In genomic region chr5:127616884-127617635, GRCm38 (mm10) we compare ENCODE assay signal across 8 mouse cellular contexts. TPM values are rescaled to one million over a fixed set of nuclear protein-coding genes. Genes with fewer than 3 reads are reported as not detected.
DNase-seq lines count a peak whose midpoint lies in the region; ATAC-seq and TF ChIP-seq lines count a peak whose summit lies in the region.

No protein-coding gene starts in this region.

- WGBS in heart, embryonic 12.5 days = under 1% methylated on average over 75 of the region's 91 CpGs
- WGBS in kidney, postnatal 0 days = under 1% methylated on average over 88 of the region's 91 CpGs
- WGBS in liver, embryonic 11.5 days = under 1% methylated on average over 88 of the region's 91 CpGs
- WGBS in stomach, embryonic 14.5 days = under 1% methylated on average over 57 of the region's 91 CpGs

- peak overlapping the region; percentile 91 for H3K9ac ChIP-seq in heart, embryonic 12.5 days
- peak overlapping the region; percentile 98 for H3K9ac ChIP-seq in kidney, postnatal 0 days (ENCODE audit: low read depth, low read length)
- H3K9ac ChIP-seq in liver, embryonic 11.5 days (ENCODE audit: low read depth, low read length) = peak overlapping the region; percentile 93
- H3K9ac ChIP-seq in stomach, embryonic 14.5 days (replicated peaks; ENCODE audit: low read depth, low read length) = peak overlapping the region; percentile 97

- peak overlapping the region; percentile 85 for H3K27ac ChIP-seq in heart, embryonic 12.5 days (ENCODE audit: poor library complexity, severe bottlenecking)
- H3K27ac ChIP-seq in kidney, postnatal 0 days = peak overlapping the region; percentile 84
- H3K27ac ChIP-seq in liver, embryonic 11.5 days (ENCODE audit: low read depth, low read length) = peak overlapping the region; percentile 66; the same call in 1 of the 2 replicates
- H3K27ac ChIP-seq in stomach, embryonic 14.5 days (ENCODE audit: low read length) = peak overlapping the region; percentile 80

- peak overlapping the region; percentile 93 for H3K4me2 ChIP-seq in heart, embryonic 12.5 days
- H3K4me2 ChIP-seq in kidney, postnatal 0 days (ENCODE audit: low read length) = peak overlapping the region; percentile 93
- H3K4me2 ChIP-seq in liver, embryonic 11.5 days = peak overlapping the region; percentile 97
- H3K4me2 ChIP-seq in stomach, embryonic 14.5 days (replicated peaks; ENCODE audit: low read depth, low read length) = peak overlapping the region; percentile 94

- peaks cover 37% of the 10 kb centered on the region for H3K4me1 ChIP-seq in heart, embryonic 12.5 days (replicated peaks)
- peaks cover 13% of the 10 kb centered on the region for H3K4me1 ChIP-seq in kidney, postnatal 0 days (replicated peaks; ENCODE audit: insufficient read depth, low read length)
- H3K4me1 ChIP-seq in liver, embryonic 11.5 days (replicated peaks; ENCODE audit: control insufficient read depth, insufficient read depth, low read length) = peaks cover 11% of the 10 kb centered on the region
- peaks cover 15% of the 10 kb centered on the region; the same call in 1 of the 2 replicates for H3K4me1 ChIP-seq in stomach, embryonic 14.5 days (ENCODE audit: control insufficient read depth, insufficient read depth, low read length)

- 0 out of 2 replicates have a peak, but pooled peaks cover 2% of the 10 kb centered on the region for H3K36me3 ChIP-seq in heart, embryonic 12.5 days
- no peaks in the 10 kb centered on the region for H3K36me3 ChIP-seq in kidney, postnatal 0 days (ENCODE audit: insufficient read depth, low read length)
- H3K36me3 ChIP-seq in liver, embryonic 11.5 days (ENCODE audit: control insufficient read depth, insufficient read depth, low read length) = no peaks in the 10 kb centered on the region
- H3K36me3 ChIP-seq in stomach, embryonic 14.5 days (ENCODE audit: control insufficient read depth, insufficient read depth, low read length) = no peaks in the 10 kb centered on the region

- peak overlapping the region; percentile 88 for H3K4me3 ChIP-seq in heart, embryonic 12.5 days
- peak overlapping the region; percentile 95 for H3K4me3 ChIP-seq in kidney, postnatal 0 days (replicated peaks; ENCODE audit: low read depth, low read length)
- H3K4me3 ChIP-seq in liver, embryonic 11.5 days (ENCODE audit: low read depth, low read length) = peak overlapping the region; percentile 97
- H3K4me3 ChIP-seq in stomach, embryonic 14.5 days (ENCODE audit: low read depth, low read length) = peak overlapping the region; percentile 97

- no peak for TF ChIP-seq CTCF in kidney, postnatal 0 days (IDR thresholded peaks at IDR 0.05; ENCODE audit: low read depth)

- no peaks in the 10 kb centered on the region; the same call in 1 of the 2 replicates for H3K9me3 ChIP-seq in heart, embryonic 12.5 days (replicated peaks)
- no peaks in the 10 kb centered on the region for H3K9me3 ChIP-seq in kidney, postnatal 0 days (replicated peaks; ENCODE audit: low read length)
- H3K9me3 ChIP-seq in liver, embryonic 11.5 days (ENCODE audit: control insufficient read depth, low read length) = no peaks in the 10 kb centered on the region
- no peaks in the 10 kb centered on the region for H3K9me3 ChIP-seq in stomach, embryonic 14.5 days (ENCODE audit: control insufficient read depth, low read depth, low read length)

- peak; percentile 95 for DNase-seq in CD4-positive helper T cell, adult 2 months (ENCODE audit: low read depth, low spot score)
- peak; percentile 93 for DNase-seq in brain, embryonic 18.5 days (ENCODE audit: low read depth, low spot score)
- DNase-seq in kidney, postnatal 0 days (ENCODE audit: low spot score) = peak; percentile 98
- DNase-seq in liver, embryonic 11.5 days (ENCODE audit: low spot score) = peak; percentile 94
- peak; percentile 93 for DNase-seq in naive thymus-derived CD4-positive, alpha-beta T cell, adult 2 months (ENCODE audit: low read depth)

- peak; percentile 97 for ATAC-seq in erythroid progenitor cell, adult 5-6 weeks (replicated peaks; ENCODE audit: low FRiP score, poor library complexity, severe bottlenecking)
- ATAC-seq in heart, embryonic 12.5 days (ENCODE audit: insufficient number of reproducible peaks, low FRiP score) = peak; percentile 92
- ATAC-seq in kidney, postnatal 0 days (replicated peaks; ENCODE audit: low FRiP score, low read depth) = peak; percentile 95
- peak; percentile 93 for ATAC-seq in liver, embryonic 11.5 days (replicated peaks; ENCODE audit: low FRiP score)
- ATAC-seq in stomach, embryonic 14.5 days (ENCODE audit: insufficient number of reproducible peaks, insufficient read depth, low FRiP score, low read depth) = peak; percentile 95

- no peaks in the 10 kb centered on the region for H3K27me3 ChIP-seq in heart, embryonic 12.5 days (replicated peaks)
- no peaks in the 10 kb centered on the region for H3K27me3 ChIP-seq in kidney, postnatal 0 days (ENCODE audit: insufficient read depth, low read length)
- H3K27me3 ChIP-seq in liver, embryonic 11.5 days (replicated peaks; ENCODE audit: control insufficient read depth, insufficient read depth, low read length) = no peaks in the 10 kb centered on the region
- H3K27me3 ChIP-seq in stomach, embryonic 14.5 days (ENCODE audit: control insufficient read depth, insufficient read depth, low read length) = no peaks in the 10 kb centered on the region

RNA-seq across cellular contexts. Expression of gene Glt1d1, which starts 15.0 kb away (rescaled TPM):
- total RNA-seq in erythroid progenitor cell, adult 5-6 weeks (2015; ENCODE audit: low replicate concordance) = 0.42 and 4.0 TPM in 2 replicates
- total RNA-seq in erythroid progenitor cell, adult 5-6 weeks (2017; ENCODE audit: low replicate concordance) = 0.53 and 0.64 TPM in 2 replicates
- polyA plus RNA-seq in heart, embryonic 12.5 days (2016; fragmentation: Nextera tagmentation; extraction: Ambion mirVana) = not detected in 2 replicates
- 0.29 and 0.46 TPM in 2 replicates for polyA plus RNA-seq in kidney, postnatal 0 days (2015; fragmentation: Nextera tagmentation; extraction: Ambion mirVana)
- 0.10 and 0.67 TPM in 2 replicates for polyA plus RNA-seq in liver, embryonic 11.5 days (2014; fragmentation: Nextera tagmentation; extraction: Ambion mirVana)
- polyA plus RNA-seq in stomach, embryonic 14.5 days (2014; fragmentation: Nextera tagmentation; extraction: Ambion mirVana) = 0.33 and 0.52 TPM in 2 replicates

RNA-seq across cellular contexts. Expression of gene Slc15a4, which starts 15.6 kb away (rescaled TPM):
- total RNA-seq in erythroid progenitor cell, adult 5-6 weeks (2015; ENCODE audit: low replicate concordance) = 3.2 and 11.3 TPM in 2 replicates
- total RNA-seq in erythroid progenitor cell, adult 5-6 weeks (2017; ENCODE audit: low replicate concordance) = 6.9 and 7.3 TPM in 2 replicates
- polyA plus RNA-seq in heart, embryonic 12.5 days (2016; fragmentation: Nextera tagmentation; extraction: Ambion mirVana) = 16.9 and 17.1 TPM in 2 replicates
- 15.4 and 16.2 TPM in 2 replicates for polyA plus RNA-seq in kidney, postnatal 0 days (2015; fragmentation: Nextera tagmentation; extraction: Ambion mirVana)
- 17.6 and 20.1 TPM in 2 replicates for polyA plus RNA-seq in liver, embryonic 11.5 days (2014; fragmentation: Nextera tagmentation; extraction: Ambion mirVana)
- 17.9 and 19.2 TPM in 2 replicates for polyA plus RNA-seq in stomach, embryonic 14.5 days (2014; fragmentation: Nextera tagmentation; extraction: Ambion mirVana)

Comparison
In these comparisons a context has a peak if more than half of its experiments do, and no peak if none do; other contexts are left out.
1. Peak in every context shown above with its lines: DNase-seq, ATAC-seq, H3K4me3 ChIP-seq and H3K27ac ChIP-seq.